Mouse (Mus musculus) C2C12 (cell line): Measurements from ENCODE around the gene Ano6.

Experiments
- CEBPB ChIP-seq: IDR thresholded peaks from one replicate; pipeline ENCODE4 v1.6.1; 2011; ENCODE audit warnings: low read depth, mild to moderate bottlenecking, control low read depth, moderate library complexity
- CTCF ChIP-seq: IDR thresholded peaks from one replicate; pipeline ENCODE4 v1.5.1; 2011; ENCODE audit not compliant: control insufficient read depth, insufficient read depth, insufficient read length
- FOSL1 ChIP-seq: IDR thresholded peaks from one replicate; pipeline ENCODE4 v1.8.0; 2011; ENCODE audit warnings: mild to moderate bottlenecking, low read length; ENCODE audit not compliant: poor library complexity, insufficient read depth, severe bottlenecking
- MAX ChIP-seq: IDR thresholded peaks from one replicate; pipeline ENCODE4 v1.6.1; 2011; ENCODE audit warnings: mild to moderate bottlenecking, control low read depth
- MYOD1 ChIP-seq: IDR thresholded peaks from one replicate; pipeline ENCODE4 v1.6.1; 2011; ENCODE audit warnings: low read depth; ENCODE audit not compliant: control insufficient read depth, insufficient read length
- MYOG ChIP-seq: IDR thresholded peaks from one replicate; pipeline ENCODE4 v1.6.1; 2011; ENCODE audit not compliant: control insufficient read depth, insufficient read length; ENCODE audit errors: extremely low read depth
- USF1 ChIP-seq: IDR thresholded peaks from one replicate; pipeline ENCODE4 v1.6.1; 2011; ENCODE audit warnings: low read depth, mild to moderate bottlenecking, control low read depth, moderate library complexity

GRCm38 (mm10) chr15:95742955-95743354 is 47.7 kb upstream of the Ano6 start:
- TF ChIP-seq CTCF, result no peak
- no peak for TF ChIP-seq MAX
- TF ChIP-seq CEBPB, result no peak
- TF ChIP-seq MYOG, result no peak
- TF ChIP-seq FOSL1, result no peak
- no peak for TF ChIP-seq MYOD1
- TF ChIP-seq USF1, result no peak
